ENCODE assay signal across 8 mouse cellular contexts in genomic region chr16:76407321-76407920, GRCm38 (mm10). TPM values are rescaled to one million over a fixed set of nuclear protein-coding genes. Genes with fewer than 3 reads are reported as not detected.
DNase-seq lines count a peak whose midpoint lies in the region; ATAC-seq and TF ChIP-seq lines count a peak whose summit lies in the region.

No protein-coding gene starts in this region.

- H3K36me3 ChIP-seq in kidney, postnatal 0 days (ENCODE audit: insufficient read depth, low read length), result no peaks in the 10 kb centered on the region
- no peaks in the 10 kb centered on the region for H3K36me3 ChIP-seq in embryonic facial prominence, embryonic 15.5 days

- no peak overlapping the region for H3K27ac ChIP-seq in kidney, postnatal 0 days
- 0 out of 2 replicates have a peak overlapping the region, but pooled peaks have one; percentile 14 for H3K27ac ChIP-seq in embryonic facial prominence, embryonic 15.5 days (replicated peaks)

- no peaks in the 10 kb centered on the region for H3K27me3 ChIP-seq in kidney, postnatal 0 days (ENCODE audit: insufficient read depth, low read length)
- H3K27me3 ChIP-seq in embryonic facial prominence, embryonic 15.5 days, result no peaks in the 10 kb centered on the region

- no peaks in the 10 kb centered on the region for H3K4me1 ChIP-seq in kidney, postnatal 0 days (replicated peaks; ENCODE audit: insufficient read depth, low read length)
- 0 out of 2 replicates have a peak, but pooled peaks cover 5% of the 10 kb centered on the region for H3K4me1 ChIP-seq in embryonic facial prominence, embryonic 15.5 days

- no peak for TF ChIP-seq CTCF in kidney, postnatal 0 days (IDR thresholded peaks at IDR 0.05; ENCODE audit: low read depth)

- H3K4me3 ChIP-seq in kidney, postnatal 0 days (replicated peaks; ENCODE audit: low read depth, low read length), result 0 out of 2 replicates have a peak overlapping the region, but pooled peaks have one; percentile 3
- H3K4me3 ChIP-seq in embryonic facial prominence, embryonic 15.5 days (replicated peaks), result no peak overlapping the region

- peak overlapping the region; percentile 44 for H3K4me2 ChIP-seq in kidney, postnatal 0 days (ENCODE audit: low read length)
- peak overlapping the region; percentile 17; the same call in 1 of the 2 replicates for H3K4me2 ChIP-seq in embryonic facial prominence, embryonic 15.5 days (replicated peaks)

- DNase-seq in frontal cortex, postnatal 10 days (ENCODE audit: low spot score in 2 of 2), result no peak
- DNase-seq in kidney, postnatal 0 days (ENCODE audit: low spot score), result peak; percentile 75
- DNase-seq in kidney, postnatal 36 days, result no peak
- DNase-seq in kidney, postnatal 4 days, result peak; percentile 16 to 33

- no peaks in the 10 kb centered on the region for H3K9me3 ChIP-seq in kidney, postnatal 0 days (replicated peaks; ENCODE audit: low read length)
- no peaks in the 10 kb centered on the region for H3K9me3 ChIP-seq in embryonic facial prominence, embryonic 15.5 days (replicated peaks)

- no peak overlapping the region for H3K9ac ChIP-seq in kidney, postnatal 0 days (ENCODE audit: low read depth, low read length)
- H3K9ac ChIP-seq in embryonic facial prominence, embryonic 15.5 days, result no peak overlapping the region

- ATAC-seq in frontal cortex, adult (ENCODE audit: low TSS enrichment), result 0 out of 2 replicates have a peak, but pooled peaks have one; percentile 6
- ATAC-seq in kidney, postnatal 0 days (replicated peaks; ENCODE audit: low FRiP score, low read depth), result peak; percentile 43; the same call in 1 of the 2 replicates
- ATAC-seq in embryonic facial prominence, embryonic 15.5 days (ENCODE audit: insufficient number of reproducible peaks, low FRiP score, low TSS enrichment, low read depth), result no peak
- no peak for ATAC-seq in cerebellum, adult (ENCODE audit: insufficient number of reproducible peaks, low FRiP score, low TSS enrichment)
- ATAC-seq in activated CD4-positive, CD25-positive, alpha-beta regulatory T cell, adult 4 months, result no peak

- 17% methylated on average over 13 of the region's 13 CpGs for WGBS in kidney, postnatal 0 days
- 50% methylated on average over 13 of the region's 13 CpGs for WGBS in embryonic facial prominence, embryonic 15.5 days

RNA-seq across cellular contexts. Expression of gene Nrip1, which starts 33.8 kb away (rescaled TPM):
- 33.7 and 36.4 TPM in 2 replicates for polyA plus RNA-seq in kidney, postnatal 0 days (2015; fragmentation: Nextera tagmentation; extraction: Ambion mirVana)
- polyA plus RNA-seq in embryonic facial prominence, embryonic 15.5 days (2015; fragmentation: Nextera tagmentation; extraction: Ambion mirVana), result 43.8 and 45.5 TPM in 2 replicates
- polyA plus RNA-seq in activated CD4-positive, CD25-positive, alpha-beta regulatory T cell, adult 4 months (2017; shearing (Covaris generic)), result 10 to 100 TPM; 31.6 to 41.4 TPM

Comparison
In these comparisons a context has a peak if more than half of its experiments do, and no peak if none do; other contexts are left out.
1. DNase-seq: peak in kidney, postnatal 0 days (single experiment) and kidney, postnatal 4 days (2 of 2); none in frontal cortex, postnatal 10 days (0 of 2) and kidney, postnatal 36 days (0 of 2).
2. ATAC-seq: peak in frontal cortex, adult (single experiment) and kidney, postnatal 0 days (single experiment); none in embryonic facial prominence, embryonic 15.5 days (single experiment), cerebellum, adult (single experiment) and activated CD4-positive, CD25-positive, alpha-beta regulatory T cell, adult 4 months (single experiment).